Mouse (Mus musculus): ENCODE results near the gene Arhgap21. TPM values are rescaled to one million over a fixed set of nuclear protein-coding genes. Genes with fewer than 3 reads are reported as not detected.
A peak's percentile ranks its signal among the peaks of the same experiment; 100 is the strongest.

Arhgap21 gene
- polyA plus RNA-seq (2015; fragmentation: Nextera tagmentation; extraction: Ambion mirVana): 14.8 and 18.6 TPM in 2 replicates

GRCm38 (mm10) chr2:20968441-20969200 lies at the start of gene Arhgap21:
Gene Arhgap21, minus strand, starts transcription at chr2:20968881.
- H3K27ac ChIP-seq (ENCODE audit: low read length): peak within 1 kb of the TSS; percentile 100
- H3K9ac ChIP-seq (ENCODE audit: low read length): peak within 1 kb of the TSS; percentile 99
- peak within 1 kb of the TSS; percentile 86 for H3K4me2 ChIP-seq (ENCODE audit: low read depth, low read length)
- H3K4me3 ChIP-seq (ENCODE audit: low read length): peak within 1 kb of the TSS; percentile 96
- no peaks in the 10 kb centered on the region for H3K36me3 ChIP-seq (ENCODE audit: control insufficient read depth, insufficient read depth)
- H3K4me1 ChIP-seq (ENCODE audit: control insufficient read depth, insufficient read depth, low read length): peaks cover 34% of the 10 kb centered on the region
- WGBS: under 1% methylated on average over 79 of the region's 102 CpGs
- ATAC-seq (replicated peaks; ENCODE audit: extremely low read depth, insufficient read depth, low FRiP score): peak; percentile 57
- H3K9me3 ChIP-seq (replicated peaks; ENCODE audit: control insufficient read depth, low read length): no peaks in the 10 kb centered on the region
- no peaks in the 10 kb centered on the region for H3K27me3 ChIP-seq (ENCODE audit: control insufficient read depth, insufficient read depth, low read length)

- no peaks in the 10 kb centered on the region for H3K9me3 ChIP-seq (replicated peaks; ENCODE audit: control insufficient read depth, low read length)
- H3K27ac ChIP-seq (ENCODE audit: low read length): peak overlapping the region; percentile 21; the same call in 1 of the 2 replicates
- no peak overlapping the region for H3K4me3 ChIP-seq (ENCODE audit: low read length)
- H3K4me2 ChIP-seq (ENCODE audit: low read depth, low read length): no peak overlapping the region
- H3K4me1 ChIP-seq (ENCODE audit: control insufficient read depth, insufficient read depth, low read length): no peaks in the 10 kb centered on the region
- ATAC-seq (replicated peaks; ENCODE audit: extremely low read depth, insufficient read depth, low FRiP score): no peak
- WGBS: 76% methylated on average over 7 of the region's 7 CpGs
- no peaks in the 10 kb centered on the region for H3K36me3 ChIP-seq (ENCODE audit: control insufficient read depth, insufficient read depth)
- no peaks in the 10 kb centered on the region for H3K27me3 ChIP-seq (ENCODE audit: control insufficient read depth, insufficient read depth, low read length)
- H3K9ac ChIP-seq (ENCODE audit: low read length): no peak overlapping the region
Observed at GRCm38 (mm10) chr2:21016589-21016988, 47.9 kb upstream of the Arhgap21 start.

GRCm38 (mm10) chr2:21010806-21011397 lies 42.2 kb upstream of the Arhgap21 start:
- Histone ChIP-seq H3K9me3 (replicated peaks; ENCODE audit: control insufficient read depth, low read length) (no peaks in the 10 kb centered on the region), H3K9ac (ENCODE audit: low read length) (no peak overlapping the region), H3K36me3 (ENCODE audit: control insufficient read depth, insufficient read depth) (no peaks in the 10 kb centered on the region), H3K4me1 (ENCODE audit: control insufficient read depth, insufficient read depth, low read length) (peaks cover 5% of the 10 kb centered on the region; the same call in 1 of the 2 replicates), H3K4me2 (ENCODE audit: low read depth, low read length) (no peak overlapping the region), H3K27ac (ENCODE audit: low read length) (no peak overlapping the region), H3K27me3 (ENCODE audit: control insufficient read depth, insufficient read depth, low read length) (no peaks in the 10 kb centered on the region; the same call in 1 of the 2 replicates), H3K4me3 (ENCODE audit: low read length) (no peak overlapping the region)
- 78% methylated on average over 11 of the region's 11 CpGs for WGBS
- ATAC-seq (replicated peaks; ENCODE audit: extremely low read depth, insufficient read depth, low FRiP score): no peak

GRCm38 (mm10) chr2:21010219-21010618 lies 41.5 kb upstream of the Arhgap21 start:
- 81% methylated on average over 9 of the region's 9 CpGs for WGBS
- H3K27ac ChIP-seq (ENCODE audit: low read length): no peak overlapping the region
- no peak overlapping the region for H3K4me3 ChIP-seq (ENCODE audit: low read length)
- H3K9ac ChIP-seq (ENCODE audit: low read length): no peak overlapping the region
- peaks cover 5% of the 10 kb centered on the region; the same call in 1 of the 2 replicates for H3K4me1 ChIP-seq (ENCODE audit: control insufficient read depth, insufficient read depth, low read length)
- no peak for ATAC-seq (replicated peaks; ENCODE audit: extremely low read depth, insufficient read depth, low FRiP score)
- no peaks in the 10 kb centered on the region for H3K36me3 ChIP-seq (ENCODE audit: control insufficient read depth, insufficient read depth)
- no peak overlapping the region for H3K4me2 ChIP-seq (ENCODE audit: low read depth, low read length)
- H3K27me3 ChIP-seq (ENCODE audit: control insufficient read depth, insufficient read depth, low read length): no peaks in the 10 kb centered on the region; the same call in 1 of the 2 replicates
- no peaks in the 10 kb centered on the region for H3K9me3 ChIP-seq (replicated peaks; ENCODE audit: control insufficient read depth, low read length)

GRCm38 (mm10) chr2:21009258-21010140 lies 40.8 kb upstream of the Arhgap21 start:
- no peak overlapping the region for H3K27ac ChIP-seq (ENCODE audit: low read length)
- 49% methylated on average over 16 of the region's 16 CpGs for WGBS
- H3K9me3 ChIP-seq (replicated peaks; ENCODE audit: control insufficient read depth, low read length): no peaks in the 10 kb centered on the region
- H3K36me3 ChIP-seq (ENCODE audit: control insufficient read depth, insufficient read depth): no peaks in the 10 kb centered on the region
- no peak overlapping the region for H3K4me3 ChIP-seq (ENCODE audit: low read length)
- no peak overlapping the region for H3K4me2 ChIP-seq (ENCODE audit: low read depth, low read length)
- H3K27me3 ChIP-seq (ENCODE audit: control insufficient read depth, insufficient read depth, low read length): no peaks in the 10 kb centered on the region; the same call in 1 of the 2 replicates
- no peak overlapping the region for H3K9ac ChIP-seq (ENCODE audit: low read length)
- H3K4me1 ChIP-seq (ENCODE audit: control insufficient read depth, insufficient read depth, low read length): peaks cover 5% of the 10 kb centered on the region; the same call in 1 of the 2 replicates
- ATAC-seq (replicated peaks; ENCODE audit: extremely low read depth, insufficient read depth, low FRiP score): no peak

- Histone ChIP-seq H3K27ac (ENCODE audit: low read length) (no peak overlapping the region), H3K4me1 (ENCODE audit: control insufficient read depth, insufficient read depth, low read length) (peaks cover 5% of the 10 kb centered on the region; the same call in 1 of the 2 replicates), H3K27me3 (ENCODE audit: control insufficient read depth, insufficient read depth, low read length) (no peaks in the 10 kb centered on the region), H3K4me2 (ENCODE audit: low read depth, low read length) (no peak overlapping the region), H3K4me3 (ENCODE audit: low read length) (no peak overlapping the region), H3K9ac (ENCODE audit: low read length) (no peak overlapping the region), H3K9me3 (replicated peaks; ENCODE audit: control insufficient read depth, low read length) (no peaks in the 10 kb centered on the region), H3K36me3 (ENCODE audit: control insufficient read depth, insufficient read depth) (no peaks in the 10 kb centered on the region)
- WGBS: 74% methylated on average over 8 of the region's 8 CpGs
- no peak for ATAC-seq (replicated peaks; ENCODE audit: extremely low read depth, insufficient read depth, low FRiP score)
Observed at GRCm38 (mm10) chr2:21002538-21002937, 33.9 kb upstream of the Arhgap21 start.

GRCm38 (mm10) chr2:21001156-21001555 lies 32.5 kb upstream of the Arhgap21 start:
- Histone ChIP-seq H3K9ac (ENCODE audit: low read length) (no peak overlapping the region), H3K36me3 (ENCODE audit: control insufficient read depth, insufficient read depth) (no peaks in the 10 kb centered on the region), H3K27me3 (ENCODE audit: control insufficient read depth, insufficient read depth, low read length) (no peaks in the 10 kb centered on the region), H3K9me3 (replicated peaks; ENCODE audit: control insufficient read depth, low read length) (no peaks in the 10 kb centered on the region), H3K27ac (ENCODE audit: low read length) (no peak overlapping the region), H3K4me3 (ENCODE audit: low read length) (no peak overlapping the region), H3K4me1 (ENCODE audit: control insufficient read depth, insufficient read depth, low read length) (no peaks in the 10 kb centered on the region), H3K4me2 (ENCODE audit: low read depth, low read length) (no peak overlapping the region)
- ATAC-seq (replicated peaks; ENCODE audit: extremely low read depth, insufficient read depth, low FRiP score): no peak
- WGBS: 73% methylated on average over 5 of the region's 5 CpGs

- no peak overlapping the region for H3K9ac ChIP-seq (ENCODE audit: low read length)
- WGBS: 76% methylated on average over 2 of the region's 2 CpGs
- no peak overlapping the region for H3K4me2 ChIP-seq (ENCODE audit: low read depth, low read length)
- H3K27ac ChIP-seq (ENCODE audit: low read length): no peak overlapping the region
- no peak overlapping the region for H3K4me3 ChIP-seq (ENCODE audit: low read length)
- no peaks in the 10 kb centered on the region for H3K9me3 ChIP-seq (replicated peaks; ENCODE audit: control insufficient read depth, low read length)
- no peaks in the 10 kb centered on the region for H3K27me3 ChIP-seq (ENCODE audit: control insufficient read depth, insufficient read depth, low read length)
- 0 out of 2 replicates have a peak, but pooled peaks cover under 1% of the 10 kb centered on the region for H3K4me1 ChIP-seq (ENCODE audit: control insufficient read depth, insufficient read depth, low read length)
- no peak for ATAC-seq (replicated peaks; ENCODE audit: extremely low read depth, insufficient read depth, low FRiP score)
- no peaks in the 10 kb centered on the region for H3K36me3 ChIP-seq (ENCODE audit: control insufficient read depth, insufficient read depth)
Observed at GRCm38 (mm10) chr2:20995547-20995946, 26.9 kb upstream of the Arhgap21 start.
